Mouse (Mus musculus) CH12.LX (cell line): ENCODE measurements around the gene Slc16a2.

Source experiments
- CTCF ChIP-seq, 2 experiments: IDR thresholded peaks in 1 of 2; conservative IDR thresholded peaks in 1 of 2; 2 replicates each; pipeline ENCODE4 v1.5.1; 2011 to 2012; ENCODE audit warnings: low read depth in 2 of 2, low read length in 2 of 2, improper control_type of control experiment in 1 of 2, inconsistent platforms in 1 of 2, mild to moderate bottlenecking in 1 of 2, moderate library complexity in 1 of 2
- NRF1 ChIP-seq: IDR thresholded peaks from 2 replicates; pipeline ENCODE4 v1.6.1; 2014; ENCODE audit warnings: low read depth, mild to moderate bottlenecking, inconsistent platforms, low read length, improper control_type of control experiment, moderate library complexity
- ZMIZ1 ChIP-seq: IDR thresholded peaks from 2 replicates; pipeline ENCODE4 v1.6.1; 2012; ENCODE audit warnings: low read depth, mild to moderate bottlenecking, inconsistent platforms, low read length, improper control_type of control experiment

- TF ChIP-seq NRF1 (no peak), ZMIZ1 (no peak), CTCF (conservative IDR thresholded peaks at IDR 0.05 in 1 of 2, IDR thresholded peaks at IDR 0.05 in 1 of 2; ENCODE audit: low read depth in 2 of 2, low read length in 2 of 2) (no peak)
These were observed 151.5 kb downstream of the Slc16a2 start for GRCm38 (mm10) chrX:103670245-103670644.
